ENCODE assay signal across 24 mouse cellular contexts in genomic region chr7:45771101-45771500, GRCm38 (mm10). TPM values are rescaled to one million over a fixed set of nuclear protein-coding genes. Genes with fewer than 3 reads are reported as not detected.
DNase-seq lines count a peak whose midpoint lies in the region; ATAC-seq and TF ChIP-seq lines count a peak whose summit lies in the region.
"Had no signal": no experiment of that assay in that cellular context is flagged by ENCODE, and none has a peak within 500 bp of the region (broad histone marks: within the 10 kb centered on the region; RNA-seq: fewer than 3 reads in every experiment).

No protein-coding gene starts in this region.

- H3K79me3 ChIP-seq in C2C12 (ENCODE audit: low read depth): no peaks in the 10 kb centered on the region

- DNase-seq in 3T3-L1 (ENCODE audit: low read depth, low spot score): peak; percentile 76
- peak; percentile 76 to 91 for DNase-seq in natural killer cell, adult 2 months (ENCODE audit: low spot score in 2 of 2)
- DNase-seq in urinary bladder, postnatal 4 days (ENCODE audit: low spot score in 2 of 2): no peak
- no peak for DNase-seq in cerebellum, postnatal 10 days
- DNase-seq in left cerebral cortex, adult 8-10 months (ENCODE audit: low spot score in 2 of 2): no peak
- DNase-seq: adrenal gland, adult 8-10 months; cerebellum, postnatal 36 days; gastrocnemius, postnatal 10 days; heart, adult 2 months; kidney, postnatal 10 days; lung, postnatal 10 days; thymus, adult 2 months had no signal

- no peaks in the 10 kb centered on the region for H3K79me2 ChIP-seq in C2C12 (ENCODE audit: control insufficient read depth, insufficient read depth)

- H3ac ChIP-seq in C2C12 (ENCODE audit: control insufficient read depth, insufficient read length, low read depth): no peak overlapping the region

- H3K4me3 ChIP-seq in C2C12 (ENCODE audit: insufficient read depth, poor library complexity, severe bottlenecking): no peak overlapping the region
- H3K4me3 ChIP-seq: embryonic facial prominence, embryonic 12.5 days; heart, adult 2 months; hindbrain, embryonic 10.5 days; limb, embryonic 13.5 days; liver, embryonic 15.5 days; neural tube, embryonic 15.5 days had no signal

- H3K36me3 ChIP-seq in C2C12 (ENCODE audit: control insufficient read depth, insufficient read depth): no peaks in the 10 kb centered on the region
- H3K36me3 ChIP-seq: embryonic facial prominence, embryonic 12.5 days; hindbrain, embryonic 10.5 days; limb, embryonic 13.5 days; liver, embryonic 15.5 days; neural tube, embryonic 15.5 days had no signal

- ATAC-seq in common myeloid progenitor, adult 5-6 weeks (replicated peaks; ENCODE audit: low read depth, poor library complexity, severe bottlenecking): peak; percentile 39; the same call in 1 of the 2 replicates
- ATAC-seq: forebrain, embryonic 16.5 days had no signal

- peaks cover 22% of the 10 kb centered on the region for H3K27me3 ChIP-seq in C2C12 (ENCODE audit: control insufficient read depth, insufficient read depth, insufficient read length)
- H3K27me3 ChIP-seq: embryonic facial prominence, embryonic 12.5 days had no signal

- TF ChIP-seq CTCF in C2C12 (IDR thresholded peaks at IDR 0.05; ENCODE audit: control insufficient read depth, insufficient read depth, insufficient read length): no peak

TF ChIP-seq in C2C12, 6 proteins besides CTCF, POLR2A, EP300 and RAD21:
- peak; percentile 45 for TF ChIP-seq MYOD1 (IDR thresholded peaks at IDR 0.05; ENCODE audit: control insufficient read depth, insufficient read length, low read depth)
- no peak for TF ChIP-seq MAX (IDR thresholded peaks at IDR 0.05)
- peak; percentile 5 for TF ChIP-seq USF1 (IDR thresholded peaks at IDR 0.05; ENCODE audit: low read depth)

RNA-seq across cellular contexts. Expression of gene Lmtk3, which starts 12.4 kb away (rescaled TPM):
- 0.27 TPM for polyA plus RNA-seq in C2C12 (2012; fragmentation: generic; extraction: Trizol)
- total RNA-seq in common myeloid progenitor, adult 5-6 weeks (2017): not detected in 2 replicates
- 100 to 1,000 TPM; 219 to 241 (median 237) TPM for total RNA-seq in left cerebral cortex, adult 8-10 months (2022)
- total RNA-seq: megakaryocyte-erythroid progenitor cell, adult 5-6 weeks had no signal
- polyA plus RNA-seq: liver, embryonic 15.5 days had no signal

RNA-seq across cellular contexts. Expression of gene Sult2b1, which starts 13.4 kb away (rescaled TPM):
- 0.13 TPM for polyA plus RNA-seq in C2C12 (2012; fragmentation: generic; extraction: Trizol)
- 0.37 TPM in 1 of 2 replicates, not detected in the other for total RNA-seq in common myeloid progenitor, adult 5-6 weeks (2017)
- 10 to 100 TPM; 12.9 to 15.9 (median 14.9) TPM for total RNA-seq in left cerebral cortex, adult 8-10 months (2022)
- total RNA-seq: gastrocnemius, postnatal 10 days; heart, adult 2 months; megakaryocyte-erythroid progenitor cell, adult 5-6 weeks had no signal

RNA-seq across cellular contexts. Expression of gene Cyth2, which starts 43.3 kb away (rescaled TPM):
- 175 TPM for polyA plus RNA-seq in C2C12 (2012; fragmentation: generic; extraction: Trizol)
- total RNA-seq in common myeloid progenitor, adult 5-6 weeks (2017): 29.2 and 43.8 TPM in 2 replicates
- total RNA-seq in left cerebral cortex, adult 8-10 months (2022): 100 to 1,000 TPM; 184 to 196 (median 188) TPM

RNA-seq across cellular contexts. Expression of gene Spaca4, which starts 45.5 kb away (rescaled TPM):
- 0.33 TPM for polyA plus RNA-seq in C2C12 (2012; fragmentation: generic; extraction: Trizol)
- not detected in 2 replicates for total RNA-seq in common myeloid progenitor, adult 5-6 weeks (2017)
- not detected for total RNA-seq in left cerebral cortex, adult 8-10 months (2022)
- total RNA-seq: adrenal gland, adult 8-10 months; gastrocnemius, postnatal 10 days; heart, adult 2 months; layer of hippocampus, adult 8-10 months; left cerebral cortex, adult 18-20 months; megakaryocyte-erythroid progenitor cell, adult 5-6 weeks had no signal
- polyA plus RNA-seq: embryonic facial prominence, embryonic 12.5 days; forebrain, embryonic 16.5 days; heart, adult 2 months; heart, embryonic 16.5 days; hindbrain, embryonic 10.5 days; limb, embryonic 13.5 days; liver, embryonic 15.5 days; neural tube, embryonic 15.5 days; thymus, adult 2 months had no signal

RNA-seq across cellular contexts. Expression of gene Fam83e, which starts 50.1 kb away (rescaled TPM):
- polyA plus RNA-seq in C2C12 (2012; fragmentation: generic; extraction: Trizol): 0.48 TPM
- 0.82 and 0.87 TPM in 2 replicates for total RNA-seq in common myeloid progenitor, adult 5-6 weeks (2017)
- total RNA-seq in left cerebral cortex, adult 8-10 months (2022): under 1 TPM in 1 of 4 experiments, not detected in 3; 0.14 TPM

Comparison
In these comparisons a context has a peak if more than half of its experiments do, and no peak if none do; other contexts are left out.
1. DNase-seq: peak in 3T3-L1 (single experiment) and natural killer cell, adult 2 months (2 of 2); none in urinary bladder, postnatal 4 days (0 of 2), cerebellum, postnatal 10 days (0 of 2) and left cerebral cortex, adult 8-10 months (0 of 2).
2. RNA of gene Lmtk3, which starts 12.4 kb away (total RNA-seq): 219 to 241 TPM in left cerebral cortex, adult 8-10 months; not detected in common myeloid progenitor, adult 5-6 weeks; every median in the first group is over 100 times any median in the second.
3. RNA of gene Sult2b1, which starts 13.4 kb away (total RNA-seq): 12.9 to 15.9 TPM in left cerebral cortex, adult 8-10 months; 0.37 TPM in common myeloid progenitor, adult 5-6 weeks; every median in the first group is over 10 times any median in the second.